Mouse (Mus musculus): ENCODE measurements around the gene Pcsk7.

DNA sequence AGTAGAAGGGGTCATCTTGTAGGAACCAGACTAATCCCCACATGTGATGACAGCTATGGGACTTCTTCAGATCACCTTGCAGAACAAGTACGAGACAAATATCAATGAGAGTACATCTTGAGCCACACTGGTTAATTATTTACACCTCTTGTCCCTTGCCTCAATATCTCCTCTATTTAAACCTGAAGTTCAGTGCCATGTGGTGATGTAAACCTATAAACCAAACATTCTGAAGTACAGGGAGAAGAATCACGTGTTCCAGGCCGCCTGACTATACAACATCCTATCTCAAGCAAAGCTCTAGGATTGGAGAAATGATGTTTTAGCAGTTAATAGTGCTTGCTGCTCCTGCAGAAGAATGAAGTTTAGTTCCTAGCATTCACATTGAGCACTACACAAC is 36.0 kb upstream of the Pcsk7 start:
- TF ChIP-seq TCF12 (IDR thresholded peaks at IDR 0.05; ENCODE audit: low read depth, low read length) (no peak), E2F4 (IDR thresholded peaks at IDR 0.05; ENCODE audit: borderline replicate concordance, low read depth, low read length) (no peak), MYB (IDR thresholded peaks at IDR 0.05; ENCODE audit: low read depth, low read length) (no peak), NELFE (IDR thresholded peaks at IDR 0.05; ENCODE audit: low read depth, low read length) (no peak), POLR2A (IDR thresholded peaks at IDR 0.05; ENCODE audit: control insufficient read depth in 1 of 2, insufficient read depth in 1 of 2, low read depth in 1 of 2, low read length in 2 of 2, poor library complexity in 1 of 2) (no peak), CTCF (IDR thresholded peaks at IDR 0.05 in 2 of 3, conservative IDR thresholded peaks at IDR 0.05 in 1 of 3; ENCODE audit: control insufficient read depth in 1 of 3, insufficient read depth in 1 of 3, low read depth in 2 of 3, low read length in 3 of 3, poor library complexity in 1 of 3, severe bottlenecking in 1 of 3) (no peak), TBP (IDR thresholded peaks at IDR 0.05; ENCODE audit: low read depth, low read length) (no peak), GABPA (IDR thresholded peaks at IDR 0.05; ENCODE audit: low read depth, low read length) (no peak), EP300 (IDR thresholded peaks at IDR 0.05; ENCODE audit: low read depth in 1 of 2, low read length in 2 of 2) (no peak)

Measured in MEL (cell line).